Mouse (Mus musculus): ENCODE measurements around the gene Ugt1a9. TPM values are rescaled to one million over a fixed set of nuclear protein-coding genes. Genes with fewer than 3 reads are reported as not detected.

Ugt1a9 gene
- polyA plus RNA-seq, 1 experiment = not detected

DNA sequence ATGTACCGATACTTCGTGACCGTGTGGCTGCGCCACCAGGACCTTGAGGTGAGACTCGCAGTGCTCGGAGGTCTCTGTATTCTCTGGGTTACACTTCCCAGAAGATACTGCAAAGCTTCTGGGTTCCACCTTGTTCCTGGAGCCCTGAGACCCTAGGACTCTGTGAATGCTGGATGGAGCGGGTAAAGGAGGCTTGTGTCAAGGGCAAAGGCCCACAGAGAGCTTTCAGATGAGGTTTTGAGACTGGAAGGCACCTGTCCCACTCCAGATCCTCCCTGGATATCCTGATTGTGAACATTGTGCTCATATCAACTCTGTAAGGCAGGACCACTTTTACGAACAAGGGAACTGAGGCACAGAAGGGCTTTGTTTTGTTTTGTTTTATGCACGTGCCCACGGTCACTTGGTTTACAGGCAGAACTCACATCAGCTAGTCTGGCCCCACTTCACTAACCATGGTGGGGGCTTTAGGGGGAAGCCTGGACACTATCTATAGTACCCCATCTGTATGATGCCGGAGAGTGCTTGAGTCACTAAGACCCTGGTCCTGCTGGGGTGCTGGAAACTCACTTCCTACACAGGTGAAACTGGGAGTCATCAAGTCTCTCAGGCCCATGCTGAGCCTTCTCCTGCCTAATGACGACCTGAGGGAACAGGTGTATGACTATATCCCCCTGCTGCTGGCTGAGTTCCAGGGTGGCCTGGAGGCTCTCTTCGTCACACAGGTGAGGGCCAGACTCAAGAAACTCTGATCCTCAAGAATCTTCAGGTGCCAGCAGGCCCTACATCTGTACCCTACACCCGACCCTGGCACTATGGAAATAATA, 163.0 kb downstream of the Ugt1a9 start:
- Histone ChIP-seq H3K4me3 (replicated peaks; ENCODE audit: control insufficient read depth, low read depth, low read length) (no peak overlapping the region), H3K27ac (ENCODE audit: control insufficient read depth, insufficient read depth, low read depth, low read length, poor library complexity) (no peak overlapping the region), H3K4me1 (ENCODE audit: control insufficient read depth, insufficient read depth, low read length) (no peaks in the 10 kb centered on the region)
- WGBS = 64% methylated on average over 14 of the region's 14 CpGs
- TF ChIP-seq CTCF (IDR thresholded peaks at IDR 0.05; ENCODE audit: control insufficient read depth, insufficient read depth, low read length) (no peak), POLR2A (IDR thresholded peaks at IDR 0.05; ENCODE audit: borderline replicate concordance, control insufficient read depth, low read depth, low read length) (no peak)

DNA sequence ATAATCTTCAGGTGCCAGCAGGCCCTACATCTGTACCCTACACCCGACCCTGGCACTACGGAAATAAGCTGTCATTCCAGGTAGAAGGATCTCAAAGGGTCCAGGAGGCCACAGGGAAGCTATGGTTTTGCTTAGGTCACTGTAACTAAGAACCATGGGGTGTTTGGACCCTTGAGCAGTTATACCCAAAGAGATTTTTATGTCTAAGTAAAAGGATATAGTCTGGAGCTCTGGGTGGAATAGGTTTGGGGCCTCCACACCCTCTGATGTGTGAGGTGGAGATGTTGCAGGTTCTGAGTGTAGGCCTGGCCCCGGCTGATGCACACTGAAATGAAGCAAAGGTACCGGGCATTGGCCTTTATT, 163.6 kb downstream of the Ugt1a9 start:
- TF ChIP-seq CTCF (IDR thresholded peaks at IDR 0.05; ENCODE audit: control insufficient read depth, insufficient read depth, low read length) (no peak), POLR2A (IDR thresholded peaks at IDR 0.05; ENCODE audit: borderline replicate concordance, control insufficient read depth, low read depth, low read length) (no peak)
- Histone ChIP-seq H3K4me1 (ENCODE audit: control insufficient read depth, insufficient read depth, low read length) (no peaks in the 10 kb centered on the region), H3K4me3 (replicated peaks; ENCODE audit: control insufficient read depth, low read depth, low read length) (no peak overlapping the region), H3K27ac (ENCODE audit: control insufficient read depth, insufficient read depth, low read depth, low read length, poor library complexity) (no peak overlapping the region)
- WGBS = 53% methylated on average over 4 of the region's 4 CpGs

DNA sequence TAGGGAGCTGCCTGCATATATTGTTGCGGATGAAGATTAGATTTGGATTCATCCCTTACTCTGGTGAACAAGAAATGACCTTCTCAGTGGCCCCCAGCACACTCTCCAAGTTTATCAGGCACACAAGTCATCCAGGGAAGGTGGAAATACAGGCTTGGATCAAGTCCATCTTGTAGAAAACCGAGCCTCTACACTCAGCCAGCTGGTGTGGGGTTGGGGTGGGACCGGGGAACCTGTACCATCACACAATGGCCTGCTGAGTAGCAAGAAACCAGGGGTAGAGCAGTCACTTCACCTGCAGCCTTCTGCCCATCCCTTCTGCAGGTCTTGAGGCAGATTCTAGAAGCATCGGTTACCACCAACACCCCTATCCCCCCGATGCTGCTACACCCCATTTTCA, 164.0 kb downstream of the Ugt1a9 start:
- no peaks in the 10 kb centered on the region for H3K4me1 ChIP-seq (ENCODE audit: control insufficient read depth, insufficient read depth, low read length)
- H3K4me3 ChIP-seq (replicated peaks; ENCODE audit: control insufficient read depth, low read depth, low read length) = no peak overlapping the region
- H3K27ac ChIP-seq (ENCODE audit: control insufficient read depth, insufficient read depth, low read depth, low read length, poor library complexity) = no peak overlapping the region
- WGBS = 40% methylated on average over 5 of the region's 5 CpGs
- TF ChIP-seq POLR2A (IDR thresholded peaks at IDR 0.05; ENCODE audit: borderline replicate concordance, control insufficient read depth, low read depth, low read length) (no peak), CTCF (IDR thresholded peaks at IDR 0.05; ENCODE audit: control insufficient read depth, insufficient read depth, low read length) (no peak)

DNA sequence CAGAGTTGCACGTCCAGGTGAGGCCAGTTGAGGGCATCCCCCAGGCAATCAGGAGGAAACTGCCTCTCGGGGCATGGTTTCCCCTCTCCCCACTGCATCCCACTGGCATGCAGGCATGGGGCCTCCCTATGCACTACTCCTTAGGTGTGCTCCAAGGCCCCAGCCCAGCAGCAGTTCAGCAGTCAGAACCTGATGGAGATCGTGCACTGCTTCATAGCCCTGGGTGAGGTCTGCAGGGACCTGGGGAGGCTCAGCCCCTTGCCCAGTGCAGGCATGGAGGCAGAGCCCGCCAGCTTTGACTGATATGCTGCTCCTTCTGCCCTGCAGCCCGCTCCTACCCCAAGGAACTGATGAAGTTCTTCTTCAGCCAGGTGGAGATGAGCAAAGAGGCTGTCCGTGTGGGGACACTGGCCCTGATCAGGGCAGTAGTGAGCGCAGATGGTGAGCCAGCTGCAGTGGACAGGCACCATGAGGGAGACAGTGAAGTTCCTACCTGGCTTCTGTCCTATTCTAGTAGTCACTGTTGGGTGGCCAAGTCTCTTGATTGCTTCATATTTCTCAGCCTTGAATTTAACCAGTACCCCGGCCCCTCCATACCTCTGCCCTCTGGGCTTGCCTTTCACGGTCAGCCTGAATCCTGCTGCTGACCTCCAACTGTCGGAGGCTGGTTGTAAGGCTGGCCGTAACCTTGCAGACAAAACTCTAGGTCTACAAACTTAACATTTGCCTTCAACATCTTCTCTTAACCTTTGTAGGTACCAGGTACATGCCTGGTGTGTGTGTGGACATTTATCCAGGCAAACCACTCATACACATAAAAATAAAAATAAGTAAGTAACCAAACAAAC, 164.7 kb downstream of the Ugt1a9 start:
- 60% methylated on average over 11 of the region's 11 CpGs for WGBS
- Histone ChIP-seq H3K4me1 (ENCODE audit: control insufficient read depth, insufficient read depth, low read length) (no peaks in the 10 kb centered on the region), H3K4me3 (replicated peaks; ENCODE audit: control insufficient read depth, low read depth, low read length) (no peak overlapping the region), H3K27ac (ENCODE audit: control insufficient read depth, insufficient read depth, low read depth, low read length, poor library complexity) (no peak overlapping the region)
- TF ChIP-seq CTCF (IDR thresholded peaks at IDR 0.05; ENCODE audit: control insufficient read depth, insufficient read depth, low read length) (no peak), POLR2A (IDR thresholded peaks at IDR 0.05; ENCODE audit: borderline replicate concordance, control insufficient read depth, low read depth, low read length) (no peak)

DNA sequence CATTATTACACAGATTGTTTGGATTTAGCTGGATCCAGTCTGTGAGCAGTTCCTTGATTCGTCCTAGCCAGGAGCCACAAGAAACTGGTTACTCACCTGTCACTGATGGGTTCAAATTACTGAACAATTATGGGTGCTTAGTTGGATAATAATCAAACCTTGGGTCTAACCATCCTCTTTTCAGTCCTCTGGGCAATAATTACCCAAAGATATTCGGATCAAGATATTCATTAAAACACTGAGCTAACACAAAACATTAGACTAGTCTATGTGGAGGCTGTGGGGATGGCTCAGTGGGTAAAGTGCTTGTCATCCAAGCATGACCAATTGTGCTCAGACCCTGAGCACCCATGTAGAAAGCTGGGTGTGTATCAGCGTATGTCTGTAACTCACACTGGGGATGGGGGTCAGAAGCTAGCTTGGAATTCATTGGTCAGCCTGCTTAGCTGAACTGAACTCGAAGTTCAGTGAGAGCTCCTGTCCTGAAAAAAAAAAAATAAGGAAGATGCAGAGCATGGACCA, 165.4 kb downstream of the Ugt1a9 start:
- 52% methylated on average over 4 of the region's 4 CpGs for WGBS
- no peak overlapping the region for H3K27ac ChIP-seq (ENCODE audit: control insufficient read depth, insufficient read depth, low read depth, low read length, poor library complexity)
- H3K4me1 ChIP-seq (ENCODE audit: control insufficient read depth, insufficient read depth, low read length) = no peaks in the 10 kb centered on the region
- no peak overlapping the region for H3K4me3 ChIP-seq (replicated peaks; ENCODE audit: control insufficient read depth, low read depth, low read length)
- TF ChIP-seq POLR2A (IDR thresholded peaks at IDR 0.05; ENCODE audit: borderline replicate concordance, control insufficient read depth, low read depth, low read length) (no peak), CTCF (IDR thresholded peaks at IDR 0.05; ENCODE audit: control insufficient read depth, insufficient read depth, low read length) (no peak)

DNA sequence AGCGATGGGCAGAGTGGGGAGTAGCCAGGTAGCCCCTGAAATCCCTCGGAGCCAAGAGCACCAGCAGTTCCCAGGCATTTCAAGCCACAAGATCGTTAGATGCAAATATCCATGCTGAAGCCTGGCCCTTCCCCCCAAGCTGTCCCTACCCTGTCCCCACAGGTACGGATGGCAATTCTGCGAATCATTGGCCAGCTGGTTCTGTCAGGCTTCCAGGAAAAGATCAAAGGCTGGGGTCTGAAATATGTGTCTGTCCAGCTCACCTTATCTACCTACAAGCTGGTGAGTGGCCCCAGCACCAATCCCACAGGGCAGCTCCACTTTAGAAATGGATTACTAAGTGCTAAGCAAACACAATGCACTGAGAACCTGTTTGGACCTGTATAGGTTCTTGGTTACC, 166.7 kb downstream of the Ugt1a9 start:
- WGBS = 72% methylated on average over 5 of the region's 5 CpGs

DNA sequence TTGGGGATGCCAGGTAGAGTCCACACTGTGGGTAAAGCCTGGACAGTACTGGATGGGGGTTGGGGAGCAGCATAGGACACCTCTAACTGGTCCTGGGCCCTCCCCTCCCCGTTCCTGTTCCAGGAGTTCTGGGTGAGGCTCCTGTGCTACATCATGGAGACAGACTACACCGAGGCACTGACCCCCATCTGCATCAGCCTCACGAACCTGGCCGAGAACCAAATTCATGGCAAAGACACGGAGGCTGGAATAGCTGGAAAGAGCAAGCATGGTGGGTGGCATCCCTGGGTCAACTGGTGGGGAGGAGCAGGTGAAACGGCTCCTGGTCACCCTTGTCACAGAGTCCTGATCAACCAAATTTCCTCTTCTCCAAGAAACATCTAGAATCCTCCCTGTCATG, 168.2 kb downstream of the Ugt1a9 start:
- WGBS = 68% methylated on average over 6 of the region's 6 CpGs
- H3K27ac ChIP-seq (ENCODE audit: control insufficient read depth, insufficient read depth, low read depth, low read length, poor library complexity) = no peak overlapping the region
- H3K4me1 ChIP-seq (ENCODE audit: control insufficient read depth, insufficient read depth, low read length) = no peaks in the 10 kb centered on the region
- no peak overlapping the region for H3K4me3 ChIP-seq (replicated peaks; ENCODE audit: control insufficient read depth, low read depth, low read length)
- TF ChIP-seq CTCF (IDR thresholded peaks at IDR 0.05; ENCODE audit: control insufficient read depth, insufficient read depth, low read length) = no peak
- TF ChIP-seq POLR2A (IDR thresholded peaks at IDR 0.05; ENCODE audit: borderline replicate concordance, control insufficient read depth, low read depth, low read length) = no peak

More for the DNA sequence above, 166.7 kb downstream of the Ugt1a9 start:
- H3K4me1 ChIP-seq (ENCODE audit: control insufficient read depth, insufficient read depth, low read length) = no peaks in the 10 kb centered on the region
- no peak overlapping the region for H3K27ac ChIP-seq (ENCODE audit: control insufficient read depth, insufficient read depth, low read depth, low read length, poor library complexity)
- H3K4me3 ChIP-seq (replicated peaks; ENCODE audit: control insufficient read depth, low read depth, low read length) = no peak overlapping the region
- no peak for TF ChIP-seq CTCF (IDR thresholded peaks at IDR 0.05; ENCODE audit: control insufficient read depth, insufficient read depth, low read length)
- TF ChIP-seq POLR2A (IDR thresholded peaks at IDR 0.05; ENCODE audit: borderline replicate concordance, control insufficient read depth, low read depth, low read length) = no peak

DNA sequence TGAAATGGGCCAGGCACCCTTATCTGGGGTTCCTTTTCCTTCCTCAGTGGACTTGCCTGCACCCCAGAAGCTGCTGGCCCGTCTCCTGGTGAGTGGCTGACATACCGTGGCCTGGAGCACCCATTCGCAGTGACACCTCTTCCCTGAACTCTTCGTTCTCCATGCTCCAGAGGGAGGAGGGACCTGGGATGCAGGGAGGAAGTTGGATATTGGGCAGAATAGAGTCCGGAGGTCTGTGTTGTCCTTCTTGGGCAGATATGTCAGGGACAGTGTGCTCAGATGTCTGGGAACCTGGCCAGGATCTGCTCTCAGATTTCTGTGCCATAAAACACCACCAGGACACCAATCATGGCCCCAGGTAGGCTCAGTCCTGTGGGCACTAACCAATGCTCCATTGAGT, 169.5 kb downstream of the Ugt1a9 start:
- Histone ChIP-seq H3K4me3 (replicated peaks; ENCODE audit: control insufficient read depth, low read depth, low read length) (no peak overlapping the region), H3K4me1 (ENCODE audit: control insufficient read depth, insufficient read depth, low read length) (no peaks in the 10 kb centered on the region), H3K27ac (ENCODE audit: control insufficient read depth, insufficient read depth, low read depth, low read length, poor library complexity) (no peak overlapping the region)
- WGBS = 67% methylated on average over 5 of the region's 5 CpGs
- no peak for TF ChIP-seq POLR2A (IDR thresholded peaks at IDR 0.05; ENCODE audit: borderline replicate concordance, control insufficient read depth, low read depth, low read length)
- no peak for TF ChIP-seq CTCF (IDR thresholded peaks at IDR 0.05; ENCODE audit: control insufficient read depth, insufficient read depth, low read length)
